Mouse (Mus musculus): ENCODE data around the gene Fmnl3. TPM values are rescaled to one million over a fixed set of nuclear protein-coding genes. Genes with fewer than 3 reads are reported as not detected.

The Fmnl3 gene
- polyA plus RNA-seq, 1 experiment = 55.5 TPM

DNA sequence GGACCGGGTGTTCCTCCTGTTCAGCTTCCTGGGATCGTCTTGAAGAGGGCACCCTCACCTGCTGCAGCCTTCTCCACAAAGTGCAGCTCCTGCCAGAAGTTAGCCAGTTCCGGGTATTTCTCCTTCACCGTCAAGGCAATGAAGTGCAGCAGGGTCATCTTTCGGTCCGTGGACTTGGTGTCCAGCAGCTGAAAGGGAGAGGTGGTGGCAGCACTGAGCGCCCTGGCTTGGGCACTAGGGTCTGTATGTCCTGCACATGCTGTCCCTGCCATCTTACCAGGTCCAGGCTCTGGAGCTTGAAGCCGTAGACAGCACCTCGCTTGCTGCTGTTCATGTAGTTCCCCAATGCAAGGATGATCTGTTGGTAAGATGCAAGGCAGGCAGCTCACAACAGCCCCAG is 49.3 kb downstream of the Fmnl3 start:
- H3K4me3 ChIP-seq (ENCODE audit: control insufficient read depth, insufficient read depth, low read length) = no peak overlapping the region
- peaks cover 54% of the 10 kb centered on the region for H3K36me3 ChIP-seq (ENCODE audit: control insufficient read depth, insufficient read depth, low read length)
- no peak for DNase-seq
- WGBS = 91% methylated on average over 9 of the region's 9 CpGs
- no peak overlapping the region for H3K27ac ChIP-seq (ENCODE audit: control insufficient read depth, insufficient read depth, low read length)
- TF ChIP-seq POLR2A (IDR thresholded peaks at IDR 0.05; ENCODE audit: control insufficient read depth, extremely low read depth, insufficient read depth, low read length, poor library complexity) (no peak), CTCF (IDR thresholded peaks at IDR 0.05; ENCODE audit: borderline replicate concordance, control insufficient read depth, extremely low read depth, insufficient read depth, low read length, poor library complexity) (no peak)
- no peaks in the 10 kb centered on the region for H3K4me1 ChIP-seq (replicated peaks; ENCODE audit: control insufficient read depth, insufficient read depth, low read length)
- H3K27me3 ChIP-seq (ENCODE audit: control insufficient read depth, insufficient read depth, low read length) = no peaks in the 10 kb centered on the region

DNA sequence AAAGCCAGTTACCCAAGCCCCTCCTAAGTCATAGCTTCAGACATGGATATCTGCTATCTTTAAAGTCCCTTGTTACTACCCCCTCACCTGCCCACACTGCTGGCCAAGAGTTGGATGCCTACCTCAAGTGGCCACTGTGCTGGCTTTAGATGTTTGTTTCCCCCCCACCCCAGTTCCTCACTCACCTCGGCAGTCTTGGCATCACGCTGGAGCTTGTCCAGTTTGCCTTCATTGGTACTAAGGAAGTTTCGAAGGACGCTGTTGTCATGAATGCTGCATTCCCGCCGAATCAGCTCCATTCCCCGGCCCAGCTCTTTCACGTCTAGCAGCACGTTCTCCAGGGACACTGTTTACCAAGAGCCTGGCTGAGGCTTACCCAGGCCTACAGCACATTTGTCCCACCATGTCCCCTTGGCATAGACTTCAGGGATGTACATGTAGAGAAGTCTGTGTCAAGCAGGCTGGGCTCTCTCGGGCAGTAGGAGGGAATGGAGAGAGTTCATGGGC is 50.1 kb downstream of the Fmnl3 start:
- 94% methylated on average over 10 of the region's 10 CpGs for WGBS
- H3K36me3 ChIP-seq (ENCODE audit: control insufficient read depth, insufficient read depth, low read length) = peaks cover 48% of the 10 kb centered on the region
- no peak for DNase-seq

DNA sequence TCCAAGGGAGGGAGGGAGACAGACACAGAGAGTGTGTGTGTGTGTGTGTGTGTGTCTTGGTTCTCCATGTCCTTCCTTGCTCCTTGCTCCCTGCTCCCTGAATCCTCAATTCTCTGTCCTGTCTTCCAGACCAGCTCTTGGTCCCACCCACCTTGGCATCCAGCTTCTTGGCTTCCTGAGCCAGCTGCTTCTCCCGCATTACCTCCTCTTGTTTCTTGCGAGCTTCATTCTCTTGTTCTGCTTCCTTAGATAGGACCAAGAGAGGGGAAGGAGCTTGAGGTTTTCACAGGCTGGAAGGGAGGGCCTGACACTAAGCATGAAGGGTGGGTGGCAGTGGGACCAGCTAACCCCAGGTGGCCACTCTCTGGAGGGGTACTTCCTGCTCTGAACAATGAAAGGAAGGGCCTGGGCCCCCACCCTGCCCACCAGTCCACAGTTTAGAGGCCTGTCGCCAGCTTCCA is 50.8 kb downstream of the Fmnl3 start:
- Histone ChIP-seq H3K4me1 (replicated peaks; ENCODE audit: control insufficient read depth, insufficient read depth, low read length) (no peaks in the 10 kb centered on the region), H3K27me3 (ENCODE audit: control insufficient read depth, insufficient read depth, low read length) (no peaks in the 10 kb centered on the region), H3K4me3 (ENCODE audit: control insufficient read depth, insufficient read depth, low read length) (no peak overlapping the region), H3K27ac (ENCODE audit: control insufficient read depth, insufficient read depth, low read length) (no peak overlapping the region), H3K36me3 (ENCODE audit: control insufficient read depth, insufficient read depth, low read length) (peaks cover 43% of the 10 kb centered on the region)
- TF ChIP-seq CTCF (IDR thresholded peaks at IDR 0.05; ENCODE audit: borderline replicate concordance, control insufficient read depth, extremely low read depth, insufficient read depth, low read length, poor library complexity) = no peak
- no peak for TF ChIP-seq POLR2A (IDR thresholded peaks at IDR 0.05; ENCODE audit: control insufficient read depth, extremely low read depth, insufficient read depth, low read length, poor library complexity)
- DNase-seq = no peak
- WGBS = 89% methylated on average over 3 of the region's 3 CpGs

More for the DNA sequence above, 50.1 kb downstream of the Fmnl3 start:
- TF ChIP-seq CTCF (IDR thresholded peaks at IDR 0.05; ENCODE audit: borderline replicate concordance, control insufficient read depth, extremely low read depth, insufficient read depth, low read length, poor library complexity) (no peak), POLR2A (IDR thresholded peaks at IDR 0.05; ENCODE audit: control insufficient read depth, extremely low read depth, insufficient read depth, low read length, poor library complexity) (no peak)
- Histone ChIP-seq H3K4me1 (replicated peaks; ENCODE audit: control insufficient read depth, insufficient read depth, low read length) (no peaks in the 10 kb centered on the region), H3K27ac (ENCODE audit: control insufficient read depth, insufficient read depth, low read length) (no peak overlapping the region), H3K4me3 (ENCODE audit: control insufficient read depth, insufficient read depth, low read length) (no peak overlapping the region), H3K27me3 (ENCODE audit: control insufficient read depth, insufficient read depth, low read length) (no peaks in the 10 kb centered on the region)

DNA sequence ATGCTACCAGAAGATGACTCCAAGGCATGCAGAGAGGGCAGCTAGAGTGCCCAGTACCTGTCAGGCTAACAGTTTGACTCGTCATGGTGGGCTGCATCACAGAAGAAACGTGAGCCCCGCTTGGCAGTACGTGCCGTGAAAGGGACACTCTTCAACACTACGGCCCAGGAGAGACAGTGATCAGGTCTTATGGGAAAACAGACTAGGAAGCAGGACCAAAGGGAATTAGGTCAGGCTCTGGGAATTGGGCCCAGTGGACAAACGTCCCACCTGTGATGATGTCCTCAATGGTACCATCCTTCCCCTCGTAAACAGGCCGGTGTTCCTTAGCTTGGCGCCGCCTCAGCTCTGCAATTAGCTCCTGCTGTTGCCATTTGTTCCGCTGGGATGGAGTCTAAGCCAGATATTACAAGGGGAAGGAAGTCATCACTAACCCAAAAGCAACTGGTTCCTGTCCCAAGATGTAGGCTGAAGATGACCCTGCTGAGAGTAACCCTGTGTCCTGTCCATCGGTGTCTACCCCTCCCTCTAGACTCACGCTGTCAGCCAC is 51.3 kb downstream of the Fmnl3 start:
- peaks cover 39% of the 10 kb centered on the region for H3K36me3 ChIP-seq (ENCODE audit: control insufficient read depth, insufficient read depth, low read length)
- H3K27ac ChIP-seq (ENCODE audit: control insufficient read depth, insufficient read depth, low read length) = no peak overlapping the region
- no peak for TF ChIP-seq CTCF (IDR thresholded peaks at IDR 0.05; ENCODE audit: borderline replicate concordance, control insufficient read depth, extremely low read depth, insufficient read depth, low read length, poor library complexity)
- no peak for TF ChIP-seq POLR2A (IDR thresholded peaks at IDR 0.05; ENCODE audit: control insufficient read depth, extremely low read depth, insufficient read depth, low read length, poor library complexity)
- no peak overlapping the region for H3K4me3 ChIP-seq (ENCODE audit: control insufficient read depth, insufficient read depth, low read length)
- DNase-seq = no peak
- no peaks in the 10 kb centered on the region for H3K4me1 ChIP-seq (replicated peaks; ENCODE audit: control insufficient read depth, insufficient read depth, low read length)
- WGBS = over 99% methylated on average over 14 of the region's 14 CpGs
- no peaks in the 10 kb centered on the region for H3K27me3 ChIP-seq (ENCODE audit: control insufficient read depth, insufficient read depth, low read length)

DNA sequence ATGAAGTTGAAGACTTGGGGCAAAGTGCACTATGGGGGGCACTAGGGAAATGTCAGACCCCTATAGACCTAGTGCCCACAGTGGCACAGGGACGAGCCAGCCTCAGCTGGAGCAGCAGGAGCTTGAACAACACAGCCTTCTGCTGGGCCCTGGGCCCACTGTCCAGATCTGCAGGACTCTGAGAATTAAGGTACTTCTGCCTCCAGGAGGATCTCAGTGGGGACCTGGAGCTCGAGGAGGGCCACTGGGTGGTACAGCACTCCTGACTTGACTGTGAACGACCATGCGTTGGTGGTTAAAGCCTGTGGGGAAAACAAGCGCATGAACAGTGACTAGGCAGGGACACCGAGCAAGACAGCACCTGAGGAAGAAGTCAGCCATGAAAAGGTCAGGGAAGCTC is 52.2 kb downstream of the Fmnl3 start:
- H3K36me3 ChIP-seq (ENCODE audit: control insufficient read depth, insufficient read depth, low read length) = peaks cover 34% of the 10 kb centered on the region
- H3K4me1 ChIP-seq (replicated peaks; ENCODE audit: control insufficient read depth, insufficient read depth, low read length) = no peaks in the 10 kb centered on the region
- TF ChIP-seq CTCF (IDR thresholded peaks at IDR 0.05; ENCODE audit: borderline replicate concordance, control insufficient read depth, extremely low read depth, insufficient read depth, low read length, poor library complexity) (no peak), POLR2A (IDR thresholded peaks at IDR 0.05; ENCODE audit: control insufficient read depth, extremely low read depth, insufficient read depth, low read length, poor library complexity) (no peak)
- 93% methylated on average over 6 of the region's 6 CpGs for WGBS
- no peak overlapping the region for H3K4me3 ChIP-seq (ENCODE audit: control insufficient read depth, insufficient read depth, low read length)
- no peak for DNase-seq
- no peaks in the 10 kb centered on the region for H3K27me3 ChIP-seq (ENCODE audit: control insufficient read depth, insufficient read depth, low read length)
- H3K27ac ChIP-seq (ENCODE audit: control insufficient read depth, insufficient read depth, low read length) = no peak overlapping the region

DNA sequence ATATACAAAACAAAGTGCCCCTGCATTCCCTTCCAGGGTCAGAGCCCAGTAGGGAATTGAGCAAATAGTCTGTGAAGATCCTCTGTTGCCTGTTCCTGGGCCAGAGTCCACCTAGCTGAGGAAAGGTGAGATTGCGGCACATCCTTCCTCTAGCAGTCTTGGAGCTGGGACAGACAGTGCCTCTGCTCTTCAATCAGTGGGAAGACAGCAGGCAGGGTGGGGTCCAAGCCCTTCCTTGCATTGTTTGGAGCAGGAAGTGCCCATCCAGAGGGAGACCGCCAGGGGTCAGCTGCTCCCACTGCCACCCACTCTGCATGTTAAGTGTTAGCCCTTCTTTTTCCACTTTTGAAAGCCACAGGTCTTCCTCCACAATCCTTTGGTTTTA is 53.0 kb downstream of the Fmnl3 start:
- H3K27me3 ChIP-seq (ENCODE audit: control insufficient read depth, insufficient read depth, low read length) = no peaks in the 10 kb centered on the region
- DNase-seq = no peak
- no peak for TF ChIP-seq POLR2A (IDR thresholded peaks at IDR 0.05; ENCODE audit: control insufficient read depth, extremely low read depth, insufficient read depth, low read length, poor library complexity)
- no peak for TF ChIP-seq CTCF (IDR thresholded peaks at IDR 0.05; ENCODE audit: borderline replicate concordance, control insufficient read depth, extremely low read depth, insufficient read depth, low read length, poor library complexity)
- no peaks in the 10 kb centered on the region for H3K4me1 ChIP-seq (replicated peaks; ENCODE audit: control insufficient read depth, insufficient read depth, low read length)
- no peak overlapping the region for H3K4me3 ChIP-seq (ENCODE audit: control insufficient read depth, insufficient read depth, low read length)
- H3K27ac ChIP-seq (ENCODE audit: control insufficient read depth, insufficient read depth, low read length) = no peak overlapping the region
- WGBS = 83% methylated on average over 2 of the region's 2 CpGs
- peaks cover 26% of the 10 kb centered on the region for H3K36me3 ChIP-seq (ENCODE audit: control insufficient read depth, insufficient read depth, low read length)
